Mouse (Mus musculus) midbrain, embryonic 12.5 days (tissue): ENCODE results near the gene Cd209b. TPM values are rescaled to one million over a fixed set of nuclear protein-coding genes. Genes with fewer than 3 reads are reported as not detected.

Experiments
- ATAC-seq: fragments of 200-750 bp; cut with Nextera tagmentation; 2 replicates; pipeline ENCODE4 v1.8.0; 2017; ENCODE audit warnings: low read depth, moderate TSS enrichment, moderate library complexity; ENCODE audit not compliant: low FRiP score
- H3K27ac ChIP-seq: fragments of 300-500 bp; sonication (generic); replicated peaks from 2 replicates; pipeline ENCODE4 v1.5.1; 2016; ENCODE audit warnings: mild to moderate bottlenecking
- H3K27me3 ChIP-seq: fragments of 300-500 bp; sonication (generic); 2 replicates; pipeline ENCODE4 v1.6.1; 2016; ENCODE audit warnings: mild to moderate bottlenecking
- H3K36me3 ChIP-seq: fragments of 300-500 bp; sonication (generic); 2 replicates; pipeline ENCODE4 v1.6.1; 2016
- H3K4me1 ChIP-seq: fragments of 300-500 bp; sonication (generic); 2 replicates; pipeline ENCODE4 v1.6.1; 2016
- H3K4me2 ChIP-seq: fragments of 300-500 bp; sonication (generic); replicated peaks from 2 replicates; pipeline ENCODE4 v1.6.1; 2016; ENCODE audit warnings: mild to moderate bottlenecking, moderate library complexity
- H3K4me3 ChIP-seq: fragments of 300-500 bp; sonication (generic); 2 replicates; pipeline ENCODE4 v1.5.1; 2016; ENCODE audit warnings: mild to moderate bottlenecking
- H3K9ac ChIP-seq: fragments of 300-500 bp; sonication (generic); replicated peaks from 2 replicates; pipeline ENCODE4 v1.6.1; 2016; ENCODE audit warnings: mild to moderate bottlenecking, moderate library complexity
- H3K9me3 ChIP-seq: fragments of 300-500 bp; sonication (generic); 2 replicates; pipeline ENCODE4 v1.6.1; 2016; ENCODE audit warnings: mild to moderate bottlenecking
- WGBS: fragments of 180-500 bp; shearing (Covaris S2); methylation state at CpG from one replicate; pipeline ENCODE4 v1.1.7; 2016; 5-methylcytosine and 5-hydroxymethylcytosine counted together
- polyA plus RNA-seq: library from polyadenylated mRNA; unstranded; fragments of >200 nt; fragmentation: Nextera tagmentation; extraction: Ambion mirVana; gene quantifications from 2 replicates; pipeline ENCODE4 v1.2.1, GENCODE M21; 2016

Cd209b gene
- polyA plus RNA-seq, result not detected in 2 replicates

DNA sequence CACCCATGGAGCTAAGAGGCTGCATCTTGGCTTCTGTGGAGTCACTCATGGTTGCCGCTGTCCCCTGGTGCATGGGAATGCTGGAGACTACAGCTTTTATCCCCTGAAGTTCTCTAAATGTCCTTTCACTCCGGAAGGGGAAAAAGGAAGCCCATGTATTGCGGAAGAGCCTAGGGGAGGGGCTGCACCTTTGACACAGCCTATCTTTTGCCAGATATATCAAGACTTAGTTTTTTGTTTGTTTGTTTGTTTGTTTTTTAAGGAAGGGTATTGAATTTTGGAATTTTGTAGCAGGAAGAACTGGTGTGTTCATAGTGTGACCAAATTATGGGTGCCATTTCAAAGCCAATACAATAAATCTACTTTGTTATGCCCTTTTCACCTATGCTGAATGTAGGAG lies at the start of gene Cd209b:
Gene Cd209b, minus strand, starts transcription at position 101 of the 400 bp plus-strand sequence.
- H3K4me3 ChIP-seq, result no peak within 1 kb of the TSS
- no peaks in the 10 kb centered on the region for H3K4me1 ChIP-seq
- H3K9me3 ChIP-seq, result peaks cover 21% of the 10 kb centered on the region
- WGBS, result 90% methylated on average over 3 of the region's 3 CpGs
- ATAC-seq, result no peak
- H3K9ac ChIP-seq, result no peak within 1 kb of the TSS
- H3K4me2 ChIP-seq, result no peak within 1 kb of the TSS
- no peak within 1 kb of the TSS for H3K27ac ChIP-seq
- H3K36me3 ChIP-seq, result no peaks in the 10 kb centered on the region
- no peaks in the 10 kb centered on the region for H3K27me3 ChIP-seq

GRCm38 (mm10) chr8:3956037-3956436 lies 29.4 kb upstream of the Cd209b start:
- 88% methylated on average over 1 of the region's 1 CpGs for WGBS
- no peak overlapping the region for H3K9ac ChIP-seq

DNA sequence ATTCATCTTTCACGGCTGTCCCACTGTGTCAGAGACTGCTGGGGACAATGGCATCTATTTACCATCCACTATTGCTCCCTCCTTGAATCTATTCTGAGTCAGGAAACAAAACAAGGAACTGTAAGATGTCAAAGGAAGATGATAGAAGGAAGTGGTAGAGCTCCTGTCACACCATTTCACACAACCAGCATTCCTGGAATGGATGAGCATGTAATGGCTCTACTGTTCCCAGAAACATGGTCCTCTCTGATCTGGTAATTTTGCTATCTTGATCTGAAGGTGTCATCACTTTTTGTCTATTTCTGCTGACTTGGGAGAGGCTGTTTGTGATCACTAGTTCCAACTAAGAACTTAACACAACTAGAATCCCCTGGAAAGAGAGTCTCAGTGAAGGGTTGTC lies 28.0 kb upstream of the Cd209b start, which contains the start of gene Cd209c:
Gene Cd209c, minus strand, starts transcription at position 101 of the 400 bp plus-strand sequence.
- H3K27me3 ChIP-seq, result no peaks in the 10 kb centered on the region
- H3K27ac ChIP-seq, result no peak within 1 kb of the TSS
- 73% methylated on average over 1 of the region's 1 CpGs for WGBS
- H3K4me2 ChIP-seq, result no peak within 1 kb of the TSS
- H3K4me1 ChIP-seq, result no peaks in the 10 kb centered on the region
- peaks cover 43% of the 10 kb centered on the region for H3K9me3 ChIP-seq
- no peak for ATAC-seq
- H3K4me3 ChIP-seq, result no peak within 1 kb of the TSS
- H3K36me3 ChIP-seq, result no peaks in the 10 kb centered on the region
- H3K9ac ChIP-seq, result no peak within 1 kb of the TSS

More at GRCm38 (mm10) chr8:3956037-3956436, 29.4 kb upstream of the Cd209b start:
- Histone ChIP-seq H3K4me2 (no peak overlapping the region), H3K27me3 (no peaks in the 10 kb centered on the region), H3K4me1 (no peaks in the 10 kb centered on the region), H3K4me3 (no peak overlapping the region), H3K36me3 (no peaks in the 10 kb centered on the region), H3K9me3 (peaks cover 47% of the 10 kb centered on the region), H3K27ac (no peak overlapping the region)
- no peak for ATAC-seq

- Histone ChIP-seq H3K4me1 (no peaks in the 10 kb centered on the region), H3K4me3 (no peak overlapping the region), H3K9me3 (peaks cover 61% of the 10 kb centered on the region), H3K27ac (no peak overlapping the region), H3K27me3 (no peaks in the 10 kb centered on the region), H3K9ac (no peak overlapping the region), H3K36me3 (no peaks in the 10 kb centered on the region), H3K4me2 (no peak overlapping the region)
- no peak for ATAC-seq
- WGBS, result 91% methylated on average over 3 of the region's 3 CpGs
Measured at GRCm38 (mm10) chr8:3940023-3940422, 13.4 kb upstream of the Cd209b start.

DNA sequence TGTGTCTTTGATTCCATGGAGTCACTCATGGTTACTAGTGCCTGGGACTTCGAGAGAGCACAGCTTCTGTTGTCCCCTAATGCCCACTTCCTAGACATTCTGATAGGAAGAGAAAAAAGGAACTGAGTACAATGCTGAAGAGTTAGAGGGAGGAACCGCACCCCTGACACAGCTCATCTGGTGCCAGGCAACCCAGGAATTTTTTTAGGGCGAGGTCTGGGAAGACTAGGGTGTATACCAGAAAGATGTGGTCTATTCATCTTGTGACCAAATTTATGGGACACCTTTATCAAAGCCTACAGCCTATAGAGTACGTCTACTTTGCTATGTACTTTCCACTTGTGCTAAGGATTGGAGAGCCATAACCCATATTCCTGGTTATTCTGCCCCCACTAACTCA lies 48.2 kb downstream of the Cd209b start, which contains the start of gene Cd209d:
Gene Cd209d, minus strand, starts transcription at position 101 of the 400 bp plus-strand sequence.
- Histone ChIP-seq H3K4me1 (no peaks in the 10 kb centered on the region), H3K27me3 (no peaks in the 10 kb centered on the region), H3K36me3 (no peaks in the 10 kb centered on the region), H3K4me3 (no peak within 1 kb of the TSS), H3K9me3 (peaks cover 46% of the 10 kb centered on the region), H3K27ac (no peak within 1 kb of the TSS), H3K4me2 (no peak within 1 kb of the TSS), H3K9ac (no peak within 1 kb of the TSS)
- WGBS, result 74% methylated on average over 4 of the region's 4 CpGs
- no peak for ATAC-seq

DNA sequence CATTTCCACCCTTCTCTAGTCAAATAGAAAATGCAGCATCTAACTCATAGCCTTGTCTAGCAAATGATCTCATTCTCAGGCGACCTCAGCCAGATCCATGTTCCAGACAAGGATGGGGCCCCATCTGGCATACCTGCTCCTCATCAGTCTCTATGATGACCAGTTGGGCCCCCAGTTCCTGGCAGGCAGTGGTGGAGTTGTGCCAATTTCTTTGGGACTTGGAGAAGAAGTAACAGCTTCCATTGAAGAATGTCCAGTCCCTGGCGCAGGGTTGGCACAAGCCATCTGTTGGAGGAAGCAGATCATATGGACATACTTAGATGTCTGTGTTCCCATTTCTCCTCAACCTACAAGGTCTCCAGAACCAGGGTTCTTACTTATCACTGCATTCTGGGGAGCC lies 50.5 kb downstream of the Cd209b start:
- Histone ChIP-seq H3K4me3 (no peak overlapping the region), H3K4me2 (no peak overlapping the region), H3K27me3 (no peaks in the 10 kb centered on the region), H3K9me3 (peaks cover 55% of the 10 kb centered on the region), H3K9ac (no peak overlapping the region), H3K36me3 (no peaks in the 10 kb centered on the region), H3K27ac (no peak overlapping the region), H3K4me1 (no peaks in the 10 kb centered on the region)
- no peak for ATAC-seq
- WGBS, result 89% methylated on average over 2 of the region's 2 CpGs

Other genes starting within 250 kb of the Cd209b start
- 0.40 and 0.42 TPM in 2 replicates for gene Fcer2a, start 232.7 kb downstream of the Cd209b start, polyA plus RNA-seq
- gene Clec4g, start 206.2 kb downstream of the Cd209b start, polyA plus RNA-seq, result not detected in 2 replicates
- 0.20 TPM in 1 of 2 replicates, not detected in the other for gene Cd209a, start 177.9 kb downstream of the Cd209b start, polyA plus RNA-seq
- gene Cd209e, start 72.5 kb downstream of the Cd209b start, polyA plus RNA-seq, result not detected in 2 replicates
- not detected in 2 replicates for gene Cd209d, start 48.3 kb downstream of the Cd209b start, polyA plus RNA-seq
- gene Cd209c, start 27.9 kb upstream of the Cd209b start, polyA plus RNA-seq, result 0.52 and 0.66 TPM in 2 replicates
- not detected in 2 replicates for gene Cd209f, start 179.0 kb upstream of the Cd209b start, polyA plus RNA-seq
- not detected in 2 replicates for gene Cd209g, start 207.3 kb upstream of the Cd209b start, polyA plus RNA-seq
- gene Evi5l, start 239.7 kb upstream of the Cd209b start, polyA plus RNA-seq, result 60.4 and 64.5 TPM in 2 replicates